Mouse (Mus musculus) layer of hippocampus, postnatal 10 days (tissue): ENCODE measurements around the gene Car2. TPM values are rescaled to one million over a fixed set of nuclear protein-coding genes. Genes with fewer than 3 reads are reported as not detected.
A peak's percentile ranks its signal among the peaks of the same experiment; 100 is the strongest.

Experiments
- DNase-seq, 2 experiments: peaks; one replicate each; pipeline ENCODE4 v3.0.0; 2021; ENCODE audit warnings: low spot score in 2 of 2
- long read RNA-seq: library from polyadenylated mRNA; stranded (forward); transcript quantifications from one replicate; pipeline ENCODE4 v2.0.0, GENCODE M21; 2023
- total RNA-seq, 2 experiments: library from RNA; stranded (reverse); gene quantifications; 2 replicates each; pipeline ENCODE4 v1.2.3; 2021

Car2 gene
- total RNA-seq = 10 to 100 TPM; 62.4 to 64.3 TPM
- long read RNA-seq, transcript Car2-201 (7 exons, 1,788 nt) = major isoform, 98 of 103 reads
- long read RNA-seq, partial matches to known transcripts = 1 of 103 reads
- long read RNA-seq, other reads (novel, unspliced or antisense) = 4 of 103 reads

GRCm38 (mm10) chr3:14886102-14887098 is at the start of gene Car2:
TSS of gene Car2 (plus strand) at chr3:14886273.
- DNase-seq = peak; percentile 69 to 85

GRCm38 (mm10) chr3:14838936-14839335 is 47.1 kb upstream of the Car2 start:
- DNase-seq = no peak

GRCm38 (mm10) chr3:14839466-14840118 is 46.5 kb upstream of the Car2 start:
- DNase-seq = no peak

- DNase-seq = no peak
These were observed 37.4 kb upstream of the Car2 start for GRCm38 (mm10) chr3:14848587-14849254.

- no peak for DNase-seq
These were observed 32.1 kb upstream of the Car2 start for GRCm38 (mm10) chr3:14853966-14854365.

- no peak for DNase-seq
These were observed 31.6 kb upstream of the Car2 start for GRCm38 (mm10) chr3:14854446-14854845.

- no peak for DNase-seq
These were observed 28.2 kb upstream of the Car2 start for GRCm38 (mm10) chr3:14857874-14858273.

GRCm38 (mm10) chr3:14860291-14860690 is 25.8 kb upstream of the Car2 start:
- DNase-seq = no peak

- DNase-seq = no peak
These were observed 24.9 kb upstream of the Car2 start for GRCm38 (mm10) chr3:14861165-14861564.

GRCm38 (mm10) chr3:14861787-14862186 is 24.3 kb upstream of the Car2 start:
- no peak for DNase-seq

GRCm38 (mm10) chr3:14862654-14863021 is 23.4 kb upstream of the Car2 start:
- peak in 1 of 2 experiments; percentile 31 for DNase-seq

GRCm38 (mm10) chr3:14863022-14863711 is 22.9 kb upstream of the Car2 start, which contains the start of gene Car3:
TSS of gene Car3 (plus strand) at chr3:14863512.
- peak in 1 of 2 experiments; percentile 17 for DNase-seq

GRCm38 (mm10) chr3:14863922-14864321 is 22.2 kb upstream of the Car2 start:
- DNase-seq = no peak

- DNase-seq = no peak
These were observed 20.1 kb upstream of the Car2 start for GRCm38 (mm10) chr3:14865941-14866340.

- peak; percentile 66 to 72 for DNase-seq
These were observed 16.3 kb upstream of the Car2 start for GRCm38 (mm10) chr3:14869779-14870178.

- DNase-seq = no peak
These were observed 15.5 kb upstream of the Car2 start for GRCm38 (mm10) chr3:14870528-14870927.

- peak; percentile 32 to 47 for DNase-seq
These were observed 14.7 kb upstream of the Car2 start for GRCm38 (mm10) chr3:14871386-14871785.

GRCm38 (mm10) chr3:14874402-14875040 is 11.6 kb upstream of the Car2 start:
- no peak for DNase-seq

GRCm38 (mm10) chr3:14876325-14876918 is 9.7 kb upstream of the Car2 start:
- no peak for DNase-seq
